Mouse (Mus musculus) cerebellum, adult 9-11 months (tissue): ENCODE data around the gene Cyp2a12.
"Not testable (repeated sequence)": the region's sequence is repeated elsewhere in the genome, so short reads cannot be mapped to it uniquely, and the experiment has no call there.

Experiments used
- DNase-seq: peaks from one replicate; pipeline ENCODE4 v3.0.0; 2022

Gene Cyp2a12

GRCm38 (mm10) chr7:27028789-27029188 is at the start of gene Cyp2a12:
Cyp2a12 (plus strand) TSS chr7:27029081.
- no peak for DNase-seq

GRCm38 (mm10) chr7:26981464-26981863 is 47.4 kb upstream of the Cyp2a12 start:
- DNase-seq, result not testable (repeated sequence)

- DNase-seq, result not testable (repeated sequence)
Measured at GRCm38 (mm10) chr7:26981937-26982336, 46.9 kb upstream of the Cyp2a12 start.

GRCm38 (mm10) chr7:26982551-26982950 is 46.3 kb upstream of the Cyp2a12 start:
- no peak for DNase-seq

- DNase-seq, result not testable (repeated sequence)
Measured at GRCm38 (mm10) chr7:26983151-26983550, 45.7 kb upstream of the Cyp2a12 start.

GRCm38 (mm10) chr7:27026581-27026980 is 2.3 kb upstream of the Cyp2a12 start:
- not testable (repeated sequence) for DNase-seq

GRCm38 (mm10) chr7:27048886-27049285 is 20.0 kb downstream of the Cyp2a12 start:
- DNase-seq, result not testable (repeated sequence)

- not testable (repeated sequence) for DNase-seq
Measured at GRCm38 (mm10) chr7:27059333-27059732, 30.5 kb downstream of the Cyp2a12 start.

GRCm38 (mm10) chr7:27059896-27060295 is 31.0 kb downstream of the Cyp2a12 start:
- DNase-seq, result not testable (repeated sequence)

GRCm38 (mm10) chr7:27078641-27079040 is 49.8 kb downstream of the Cyp2a12 start:
- DNase-seq, result no peak

GRCm38 (mm10) chr7:27081625-27082024 is 52.7 kb downstream of the Cyp2a12 start:
- DNase-seq, result no peak
